Mouse (Mus musculus): ENCODE measurements around the gene Zfp574. TPM values are rescaled to one million over a fixed set of nuclear protein-coding genes. Genes with fewer than 3 reads are reported as not detected.

The Zfp574 gene
- polyA plus RNA-seq, 1 experiment from 2014 or later, result 36.6 TPM

- H3K4me1 ChIP-seq (replicated peaks; ENCODE audit: control insufficient read depth, insufficient read depth, low read length), result peaks cover 33% of the 10 kb centered on the region
- 93% methylated on average over 7 of the region's 7 CpGs for WGBS
These were observed 5.0 kb upstream of the Zfp574 start for GRCm38 (mm10) chr7:25067338-25067737.

DNA sequence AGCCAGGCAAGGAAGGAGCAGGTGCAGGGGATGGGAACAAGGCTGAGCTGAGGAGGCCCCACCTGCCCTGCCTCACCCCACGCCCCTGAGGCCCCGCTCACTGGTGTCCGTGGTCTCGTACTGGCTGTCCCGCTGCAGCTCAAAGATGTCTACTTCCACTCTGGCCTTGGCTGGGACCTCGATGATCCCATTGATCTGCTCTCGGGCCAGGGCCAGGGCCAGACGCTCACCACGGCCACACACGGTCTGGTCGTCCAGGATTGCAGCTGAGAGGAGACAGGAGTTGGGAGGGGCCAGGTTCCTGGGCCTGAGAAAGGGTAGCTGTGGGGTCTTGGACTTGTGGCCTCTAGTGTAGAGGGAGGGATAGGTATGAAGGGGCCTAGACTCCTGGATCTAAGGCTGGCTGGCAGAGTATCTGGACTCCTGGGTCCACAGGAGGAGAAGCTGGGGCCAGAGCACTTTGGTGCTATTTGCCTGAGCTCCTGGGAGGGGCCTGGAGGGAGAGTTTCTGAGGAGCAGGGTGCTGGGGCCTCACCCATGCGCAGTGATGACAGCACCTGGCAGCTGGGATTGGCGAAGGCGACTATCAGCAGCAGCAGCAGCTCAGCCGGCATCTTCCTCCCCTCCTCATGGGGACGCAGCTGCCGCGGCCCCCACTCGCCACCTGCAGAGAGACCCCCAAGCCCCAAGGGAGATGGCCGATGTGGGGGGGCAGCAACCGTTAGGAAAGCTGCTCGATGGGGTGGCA, 4.3 kb upstream of the Zfp574 start:
- no peak overlapping the region for H3K4me3 ChIP-seq (replicated peaks; ENCODE audit: low read length)

More at GRCm38 (mm10) chr7:25067338-25067737, 5.0 kb upstream of the Zfp574 start:
- no peak overlapping the region for H3K9ac ChIP-seq (replicated peaks; ENCODE audit: low read depth, low read length)
- H3K27ac ChIP-seq (ENCODE audit: low read length), result no peak overlapping the region
- ATAC-seq, result no peak
- no peaks in the 10 kb centered on the region for H3K9me3 ChIP-seq (ENCODE audit: control insufficient read depth, low read length)
- H3K4me2 ChIP-seq (ENCODE audit: low read length), result no peak overlapping the region
- H3K36me3 ChIP-seq (ENCODE audit: control insufficient read depth, insufficient read depth), result peaks cover 45% of the 10 kb centered on the region
- no peaks in the 10 kb centered on the region for H3K27me3 ChIP-seq (replicated peaks; ENCODE audit: control insufficient read depth, insufficient read depth, low read length)
- H3K4me3 ChIP-seq (replicated peaks; ENCODE audit: low read length), result no peak overlapping the region

DNA sequence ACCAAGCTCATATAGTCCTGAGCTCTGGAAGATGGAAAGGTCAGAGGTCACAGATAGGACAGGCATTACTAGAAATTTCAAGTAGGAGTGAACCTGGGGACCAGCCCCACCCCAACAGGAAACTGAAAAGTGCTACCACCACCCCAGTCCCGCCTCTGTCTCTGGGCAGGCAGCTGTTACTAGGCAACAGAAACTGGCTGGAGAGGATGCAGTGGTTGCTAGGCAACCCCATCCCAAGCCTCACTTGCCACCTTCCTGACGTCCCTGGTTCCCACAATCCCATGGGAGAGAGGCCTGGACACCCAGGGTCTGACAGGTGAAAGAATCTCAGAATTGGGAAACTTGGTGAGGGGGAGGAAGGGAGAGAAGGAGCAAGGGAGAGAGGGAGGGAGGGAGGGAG, 3.6 kb upstream of the Zfp574 start:
- H3K9me3 ChIP-seq (ENCODE audit: control insufficient read depth, low read length), result no peaks in the 10 kb centered on the region
- H3K4me3 ChIP-seq (replicated peaks; ENCODE audit: low read length), result no peak overlapping the region
- peaks cover 40% of the 10 kb centered on the region for H3K4me1 ChIP-seq (replicated peaks; ENCODE audit: control insufficient read depth, insufficient read depth, low read length)
- 0% methylated on average over 2 of the region's 2 CpGs for WGBS
- H3K27me3 ChIP-seq (replicated peaks; ENCODE audit: control insufficient read depth, insufficient read depth, low read length), result no peaks in the 10 kb centered on the region
- H3K27ac ChIP-seq (ENCODE audit: low read length), result no peak overlapping the region
- H3K4me2 ChIP-seq (ENCODE audit: low read length), result peak overlapping the region; percentile 6; the same call in 1 of the 2 replicates
- no peak overlapping the region for H3K9ac ChIP-seq (replicated peaks; ENCODE audit: low read depth, low read length)
- H3K36me3 ChIP-seq (ENCODE audit: control insufficient read depth, insufficient read depth), result peaks cover 32% of the 10 kb centered on the region
- ATAC-seq, result peak; percentile 45

More for the DNA sequence above, 4.3 kb upstream of the Zfp574 start:
- Histone ChIP-seq H3K27me3 (replicated peaks; ENCODE audit: control insufficient read depth, insufficient read depth, low read length) (no peaks in the 10 kb centered on the region), H3K9ac (replicated peaks; ENCODE audit: low read depth, low read length) (no peak overlapping the region), H3K4me2 (ENCODE audit: low read length) (0 out of 2 replicates have a peak overlapping the region, but pooled peaks have one; percentile 6), H3K36me3 (ENCODE audit: control insufficient read depth, insufficient read depth) (peaks cover 39% of the 10 kb centered on the region), H3K9me3 (ENCODE audit: control insufficient read depth, low read length) (no peaks in the 10 kb centered on the region), H3K4me1 (replicated peaks; ENCODE audit: control insufficient read depth, insufficient read depth, low read length) (peaks cover 33% of the 10 kb centered on the region), H3K27ac (ENCODE audit: low read length) (no peak overlapping the region)
- ATAC-seq, result no peak
- 86% methylated on average over 22 of the region's 22 CpGs for WGBS

- WGBS, result 1% methylated on average over 24 of the region's 33 CpGs
- Histone ChIP-seq H3K4me2 (ENCODE audit: low read length) (peak overlapping the region; percentile 92), H3K36me3 (ENCODE audit: control insufficient read depth, insufficient read depth) (peaks cover 2% of the 10 kb centered on the region; the same call in 1 of the 2 replicates), H3K4me1 (replicated peaks; ENCODE audit: control insufficient read depth, insufficient read depth, low read length) (peaks cover 55% of the 10 kb centered on the region), H3K27me3 (replicated peaks; ENCODE audit: control insufficient read depth, insufficient read depth, low read length) (no peaks in the 10 kb centered on the region), H3K27ac (ENCODE audit: low read length) (peak overlapping the region; percentile 91), H3K9me3 (ENCODE audit: control insufficient read depth, low read length) (no peaks in the 10 kb centered on the region), H3K9ac (replicated peaks; ENCODE audit: low read depth, low read length) (peak overlapping the region; percentile 78), H3K4me3 (replicated peaks; ENCODE audit: low read length) (peak overlapping the region; percentile 54)
- ATAC-seq, result peak; percentile 9; the same call in 1 of the 2 replicates
These were observed 486 bp downstream of the Zfp574 start for GRCm38 (mm10) chr7:25072716-25073390.

DNA sequence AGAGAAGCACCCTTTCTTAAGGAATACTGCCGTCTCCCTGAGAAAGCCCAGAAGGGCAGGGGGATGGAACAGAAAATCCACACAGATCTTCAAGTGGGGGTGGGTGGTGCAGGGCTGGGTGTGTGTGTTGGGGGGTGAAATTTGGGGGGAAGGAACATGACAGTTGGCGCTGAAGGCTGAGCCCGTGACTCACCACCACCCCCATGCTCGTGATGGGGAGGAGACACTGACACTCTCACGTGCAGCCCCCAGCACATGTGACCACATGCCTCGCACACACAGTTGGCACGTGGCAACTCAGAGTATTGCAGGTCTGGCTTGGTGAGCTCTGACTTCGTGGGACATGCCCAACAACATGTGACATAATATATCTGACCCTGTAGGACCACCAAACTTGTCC, 1.6 kb downstream of the Zfp574 start:
- Histone ChIP-seq H3K36me3 (ENCODE audit: control insufficient read depth, insufficient read depth) (no peaks in the 10 kb centered on the region), H3K27ac (ENCODE audit: low read length) (peak overlapping the region; percentile 91; the same call in 1 of the 2 replicates), H3K4me1 (replicated peaks; ENCODE audit: control insufficient read depth, insufficient read depth, low read length) (peaks cover 58% of the 10 kb centered on the region), H3K9me3 (ENCODE audit: control insufficient read depth, low read length) (no peaks in the 10 kb centered on the region), H3K9ac (replicated peaks; ENCODE audit: low read depth, low read length) (peak overlapping the region; percentile 78; the same call in 1 of the 2 replicates), H3K4me2 (ENCODE audit: low read length) (no peak overlapping the region), H3K27me3 (replicated peaks; ENCODE audit: control insufficient read depth, insufficient read depth, low read length) (no peaks in the 10 kb centered on the region), H3K4me3 (replicated peaks; ENCODE audit: low read length) (no peak overlapping the region)
- 70% methylated on average over 8 of the region's 8 CpGs for WGBS
- no peak for ATAC-seq

GRCm38 (mm10) chr7:25076296-25076662, 3.9 kb downstream of the Zfp574 start:
- Histone ChIP-seq H3K4me1 (replicated peaks; ENCODE audit: control insufficient read depth, insufficient read depth, low read length) (peaks cover 38% of the 10 kb centered on the region), H3K9me3 (ENCODE audit: control insufficient read depth, low read length) (no peaks in the 10 kb centered on the region), H3K27ac (ENCODE audit: low read length) (peak overlapping the region; percentile 95), H3K36me3 (ENCODE audit: control insufficient read depth, insufficient read depth) (peaks cover 13% of the 10 kb centered on the region), H3K9ac (replicated peaks; ENCODE audit: low read depth, low read length) (peak overlapping the region; percentile 68), H3K27me3 (replicated peaks; ENCODE audit: control insufficient read depth, insufficient read depth, low read length) (no peaks in the 10 kb centered on the region), H3K4me3 (replicated peaks; ENCODE audit: low read length) (peak overlapping the region; percentile 82), H3K4me2 (ENCODE audit: low read length) (peak overlapping the region; percentile 91)
- 16% methylated on average over 7 of the region's 7 CpGs for WGBS
- no peak for ATAC-seq

GRCm38 (mm10) chr7:25076663-25077413, 4.5 kb downstream of the Zfp574 start:
- WGBS, result under 1% methylated on average over 56 of the region's 56 CpGs
- Histone ChIP-seq H3K36me3 (ENCODE audit: control insufficient read depth, insufficient read depth) (peaks cover 19% of the 10 kb centered on the region), H3K27me3 (replicated peaks; ENCODE audit: control insufficient read depth, insufficient read depth, low read length) (no peaks in the 10 kb centered on the region), H3K4me1 (replicated peaks; ENCODE audit: control insufficient read depth, insufficient read depth, low read length) (peaks cover 37% of the 10 kb centered on the region), H3K9ac (replicated peaks; ENCODE audit: low read depth, low read length) (peak overlapping the region; percentile 94), H3K9me3 (ENCODE audit: control insufficient read depth, low read length) (no peaks in the 10 kb centered on the region), H3K27ac (ENCODE audit: low read length) (peak overlapping the region; percentile 95), H3K4me2 (ENCODE audit: low read length) (peak overlapping the region; percentile 91), H3K4me3 (replicated peaks; ENCODE audit: low read length) (peak overlapping the region; percentile 82)
- peak; percentile 96 for ATAC-seq

- peak; percentile 19 for ATAC-seq
- Histone ChIP-seq H3K9ac (replicated peaks; ENCODE audit: low read depth, low read length) (peak overlapping the region; percentile 94), H3K9me3 (ENCODE audit: control insufficient read depth, low read length) (no peaks in the 10 kb centered on the region), H3K36me3 (ENCODE audit: control insufficient read depth, insufficient read depth) (peaks cover 24% of the 10 kb centered on the region), H3K27me3 (replicated peaks; ENCODE audit: control insufficient read depth, insufficient read depth, low read length) (no peaks in the 10 kb centered on the region), H3K27ac (ENCODE audit: low read length) (peak overlapping the region; percentile 93), H3K4me1 (replicated peaks; ENCODE audit: control insufficient read depth, insufficient read depth, low read length) (peaks cover 37% of the 10 kb centered on the region), H3K4me3 (replicated peaks; ENCODE audit: low read length) (peak overlapping the region; percentile 82), H3K4me2 (ENCODE audit: low read length) (peak overlapping the region; percentile 80)
- under 1% methylated on average over 33 of the region's 33 CpGs for WGBS
These were observed 5.0 kb downstream of the Zfp574 start for GRCm38 (mm10) chr7:25077414-25077755.

- Histone ChIP-seq H3K9ac (replicated peaks; ENCODE audit: low read depth, low read length) (no peak overlapping the region), H3K4me1 (replicated peaks; ENCODE audit: control insufficient read depth, insufficient read depth, low read length) (peaks cover 27% of the 10 kb centered on the region), H3K27ac (ENCODE audit: low read length) (no peak overlapping the region), H3K36me3 (ENCODE audit: control insufficient read depth, insufficient read depth) (peaks cover 34% of the 10 kb centered on the region), H3K27me3 (replicated peaks; ENCODE audit: control insufficient read depth, insufficient read depth, low read length) (no peaks in the 10 kb centered on the region), H3K4me2 (ENCODE audit: low read length) (no peak overlapping the region), H3K9me3 (ENCODE audit: control insufficient read depth, low read length) (no peaks in the 10 kb centered on the region), H3K4me3 (replicated peaks; ENCODE audit: low read length) (no peak overlapping the region)
- ATAC-seq, result no peak
- WGBS, result 86% methylated on average over 12 of the region's 12 CpGs
These were observed 7.2 kb downstream of the Zfp574 start for GRCm38 (mm10) chr7:25079496-25080026.
